Mouse (Mus musculus): ENCODE data around the gene Flrt3.

Gene Flrt3

GRCm38 (mm10) chr2:140670963-140671702, at the start of gene Flrt3:
Flrt3 (minus strand) TSS chr2:140671469.
- peak; percentile 73 for DNase-seq (ENCODE audit: low read depth, low spot score)

DNA sequence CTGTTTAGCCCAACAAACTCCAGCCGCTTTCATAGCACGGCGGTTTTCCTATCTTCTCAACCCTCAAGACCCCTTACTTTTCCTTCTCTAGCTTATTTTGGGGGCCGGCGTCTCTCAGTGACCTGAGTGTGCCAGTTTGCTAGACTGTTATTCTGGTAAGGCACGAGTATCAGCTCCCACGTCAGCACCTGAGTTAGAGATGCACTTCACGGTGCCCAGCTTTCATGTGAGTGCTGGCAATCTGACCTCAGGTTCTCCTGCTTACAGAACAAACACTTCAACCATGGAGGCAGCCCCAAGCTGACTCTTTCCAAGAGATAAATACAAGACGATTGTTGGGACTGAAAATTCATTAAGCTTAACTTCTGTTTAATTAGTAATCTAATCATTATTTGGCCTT, 46.1 kb upstream of the Flrt3 start:
- no peak for DNase-seq (ENCODE audit: low read depth, low spot score)

- no peak for DNase-seq (ENCODE audit: low read depth, low spot score)
Measured at GRCm38 (mm10) chr2:140715822-140716221, 44.6 kb upstream of the Flrt3 start.

DNA sequence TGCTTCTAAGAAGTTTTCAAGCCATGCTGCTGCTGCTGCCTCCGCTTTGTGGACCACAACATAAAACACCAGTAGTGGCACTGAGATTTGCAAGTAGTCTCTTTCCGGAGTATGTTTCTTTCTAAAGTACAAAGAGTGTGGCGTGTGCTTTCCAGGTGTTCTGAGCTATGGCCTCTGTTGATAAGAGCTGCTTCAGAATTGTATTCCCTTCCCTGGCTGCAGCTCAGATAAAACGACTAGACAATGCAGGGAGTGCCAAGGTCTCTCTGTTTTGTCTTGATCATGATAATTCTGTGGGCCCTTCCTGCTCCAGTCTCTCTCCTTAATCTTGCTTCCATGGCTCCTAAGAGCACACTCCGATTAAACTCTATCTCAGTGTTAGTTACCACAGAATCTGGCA, 36.3 kb upstream of the Flrt3 start:
- no peak for DNase-seq (ENCODE audit: low read depth, low spot score)

DNA sequence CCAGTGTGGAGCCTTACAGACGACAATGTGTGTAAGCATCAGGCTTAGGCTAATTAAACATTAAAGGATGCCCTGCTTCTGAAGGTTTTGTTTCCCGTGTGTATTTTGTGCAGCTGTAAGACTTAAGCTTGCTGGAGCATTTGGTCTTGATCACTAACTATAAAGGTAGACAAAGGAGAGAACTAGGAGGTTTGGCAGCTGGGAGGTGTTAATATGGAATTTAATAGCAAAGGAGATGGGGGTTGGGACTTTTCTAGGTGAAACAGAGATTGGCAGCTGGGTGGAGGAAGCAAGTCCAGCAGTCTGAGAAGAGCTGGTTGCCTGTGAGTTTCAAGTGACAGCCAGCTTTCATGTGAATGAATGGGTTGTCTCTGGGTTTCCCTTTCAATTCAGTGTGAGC, 34.0 kb upstream of the Flrt3 start:
- DNase-seq (ENCODE audit: low read depth, low spot score) = no peak

GRCm38 (mm10) chr2:140704146-140704545, 32.9 kb upstream of the Flrt3 start:
- no peak for DNase-seq (ENCODE audit: low read depth, low spot score)

GRCm38 (mm10) chr2:140703377-140703776, 32.1 kb upstream of the Flrt3 start:
- DNase-seq (ENCODE audit: low read depth, low spot score) = no peak

GRCm38 (mm10) chr2:140698585-140698984, 27.3 kb upstream of the Flrt3 start:
- no peak for DNase-seq (ENCODE audit: low read depth, low spot score)

- DNase-seq (ENCODE audit: low read depth, low spot score) = no peak
Measured at GRCm38 (mm10) chr2:140693845-140694244, 22.6 kb upstream of the Flrt3 start.

DNA sequence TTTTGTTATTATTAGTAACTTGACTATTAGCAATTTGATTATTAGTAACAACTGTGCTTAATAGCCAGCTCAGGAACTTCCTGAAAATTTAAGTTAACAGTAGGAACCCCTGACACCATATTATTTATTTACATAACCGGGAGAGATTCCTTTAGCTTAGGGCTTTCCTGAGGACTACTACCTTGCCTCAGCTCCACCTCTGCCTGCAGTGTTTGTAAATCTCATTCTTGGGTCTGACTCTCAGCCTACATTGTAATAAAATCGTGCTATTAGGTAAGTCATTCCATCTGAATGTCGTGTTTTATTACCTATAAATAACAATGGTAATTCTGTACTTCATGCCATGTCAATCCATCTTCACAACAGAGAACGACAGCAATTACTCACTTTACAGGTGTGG, 21.2 kb upstream of the Flrt3 start:
- no peak for DNase-seq (ENCODE audit: low read depth, low spot score)

DNA sequence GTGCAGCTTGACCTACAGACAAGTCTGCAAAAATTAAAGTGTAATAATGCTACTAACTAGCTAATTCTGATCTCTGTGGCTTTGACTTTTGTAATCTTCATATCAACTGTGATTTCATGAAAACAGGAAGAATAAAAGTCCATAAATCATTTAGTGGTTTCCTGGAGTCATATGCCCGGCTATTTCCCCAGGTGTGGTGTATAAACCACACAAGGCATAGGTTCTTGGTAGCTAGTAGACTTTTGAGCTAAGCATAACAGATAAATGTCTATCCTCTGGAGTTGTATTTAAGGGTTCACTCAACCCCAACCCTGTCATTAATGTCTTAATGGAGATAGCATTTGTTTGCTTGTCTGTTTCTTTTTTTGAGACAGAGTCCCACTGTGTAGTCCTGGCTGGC, 20.1 kb upstream of the Flrt3 start:
- no peak for DNase-seq (ENCODE audit: low read depth, low spot score)

DNA sequence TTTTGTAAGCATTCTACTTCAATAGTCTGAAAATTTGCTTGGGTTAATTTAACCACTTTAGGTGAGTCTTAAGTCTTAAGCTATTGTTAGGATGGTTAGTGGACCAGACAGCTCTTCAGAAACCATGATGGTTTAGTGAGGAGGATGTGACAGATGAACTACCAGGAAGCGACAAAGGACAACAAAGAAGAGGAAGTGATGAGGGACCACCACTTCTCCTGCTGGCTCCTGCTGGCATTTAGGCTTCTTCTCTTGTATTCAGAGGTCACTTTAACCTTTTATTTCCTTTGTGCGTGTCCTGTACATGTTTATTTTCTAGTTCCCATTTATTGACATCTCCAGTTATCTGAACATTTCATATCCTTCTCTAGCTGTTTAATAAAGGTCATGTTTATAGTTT, 19.6 kb upstream of the Flrt3 start:
- no peak for DNase-seq (ENCODE audit: low read depth, low spot score)

DNA sequence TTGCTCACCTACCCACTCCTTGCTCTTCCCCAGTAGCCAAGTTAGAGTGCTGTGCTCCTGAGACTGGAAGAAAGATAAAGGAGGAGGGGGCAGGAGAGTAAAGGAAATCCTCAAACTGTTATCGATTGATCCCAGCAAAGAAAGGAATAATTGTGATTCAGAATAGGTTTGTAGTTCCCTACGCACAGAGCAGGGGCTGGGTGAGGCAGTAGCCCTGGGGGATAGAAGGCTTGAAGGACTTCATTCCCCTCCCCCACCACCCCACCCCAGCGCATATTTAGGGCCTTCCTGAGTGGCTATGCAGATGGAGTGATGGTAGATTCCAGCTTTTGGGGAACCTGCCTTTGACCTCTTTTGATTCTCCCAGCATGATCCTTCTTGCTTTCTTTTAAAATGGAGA, 5.5 kb upstream of the Flrt3 start:
- DNase-seq (ENCODE audit: low read depth, low spot score) = no peak

DNA sequence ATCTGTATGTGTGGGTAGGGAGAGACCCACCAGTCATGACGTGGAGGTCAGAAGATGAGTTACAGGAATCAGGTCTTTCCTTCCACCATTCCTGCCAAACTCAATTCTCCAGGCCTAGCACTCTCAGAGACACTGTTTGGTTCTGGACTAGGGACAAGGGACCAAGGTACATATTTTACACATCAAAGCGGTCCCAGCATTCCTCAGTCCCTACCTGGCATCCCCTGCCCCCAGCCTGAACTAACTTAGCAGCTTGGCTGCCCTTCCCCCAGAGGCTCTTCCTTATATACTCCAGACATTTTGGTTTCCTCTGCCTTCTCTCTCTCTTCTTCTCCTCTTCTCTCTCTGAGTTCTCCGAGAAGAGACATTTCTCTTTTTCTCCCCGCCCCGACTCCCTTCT, 2.2 kb upstream of the Flrt3 start:
- no peak for DNase-seq (ENCODE audit: low read depth, low spot score)

DNA sequence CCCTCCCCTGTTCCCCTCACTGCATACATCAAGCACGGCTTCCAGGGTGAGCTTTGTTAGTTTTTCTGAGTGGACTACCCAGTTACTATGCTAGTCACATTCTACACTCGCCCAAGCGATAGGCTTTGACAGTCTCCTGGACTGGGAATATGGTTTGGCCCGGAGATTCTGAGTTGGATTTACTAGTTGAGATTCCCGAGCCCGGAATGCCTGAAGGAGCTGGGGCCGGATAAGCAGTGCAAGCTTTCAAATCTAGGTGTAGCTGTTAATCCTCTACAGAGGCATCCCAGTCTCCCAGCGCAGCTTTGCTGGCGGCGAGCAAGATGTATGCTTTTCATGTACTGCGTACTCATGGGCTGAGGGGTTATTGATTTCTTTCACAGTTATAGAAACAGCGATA, 812 bp downstream of the Flrt3 start:
- DNase-seq (ENCODE audit: low read depth, low spot score) = no peak

GRCm38 (mm10) chr2:140669786-140670185, 1.5 kb downstream of the Flrt3 start:
- DNase-seq (ENCODE audit: low read depth, low spot score) = no peak

DNA sequence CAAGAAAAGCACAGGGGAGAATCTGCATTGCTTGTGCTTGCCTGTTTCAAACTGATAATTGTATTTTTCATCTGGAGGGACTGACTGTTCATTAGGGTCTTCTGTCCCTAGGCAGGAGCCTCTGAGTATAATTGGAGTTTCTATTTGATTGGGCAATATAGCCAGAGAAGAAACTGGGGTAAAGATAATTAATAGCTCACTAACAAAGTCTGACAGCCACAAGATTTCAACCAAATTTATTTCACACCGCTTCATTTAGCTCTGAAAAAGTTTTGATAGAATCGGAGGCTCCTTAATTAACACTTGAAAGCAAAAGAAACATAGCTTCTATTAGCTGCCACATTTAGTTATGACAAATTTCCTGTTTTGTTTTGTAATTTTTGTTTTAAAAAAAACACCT, 2.2 kb downstream of the Flrt3 start:
- no peak for DNase-seq (ENCODE audit: low read depth, low spot score)

GRCm38 (mm10) chr2:140668311-140668710, 3.0 kb downstream of the Flrt3 start:
- peak; percentile 48 for DNase-seq (ENCODE audit: low read depth, low spot score)

DNA sequence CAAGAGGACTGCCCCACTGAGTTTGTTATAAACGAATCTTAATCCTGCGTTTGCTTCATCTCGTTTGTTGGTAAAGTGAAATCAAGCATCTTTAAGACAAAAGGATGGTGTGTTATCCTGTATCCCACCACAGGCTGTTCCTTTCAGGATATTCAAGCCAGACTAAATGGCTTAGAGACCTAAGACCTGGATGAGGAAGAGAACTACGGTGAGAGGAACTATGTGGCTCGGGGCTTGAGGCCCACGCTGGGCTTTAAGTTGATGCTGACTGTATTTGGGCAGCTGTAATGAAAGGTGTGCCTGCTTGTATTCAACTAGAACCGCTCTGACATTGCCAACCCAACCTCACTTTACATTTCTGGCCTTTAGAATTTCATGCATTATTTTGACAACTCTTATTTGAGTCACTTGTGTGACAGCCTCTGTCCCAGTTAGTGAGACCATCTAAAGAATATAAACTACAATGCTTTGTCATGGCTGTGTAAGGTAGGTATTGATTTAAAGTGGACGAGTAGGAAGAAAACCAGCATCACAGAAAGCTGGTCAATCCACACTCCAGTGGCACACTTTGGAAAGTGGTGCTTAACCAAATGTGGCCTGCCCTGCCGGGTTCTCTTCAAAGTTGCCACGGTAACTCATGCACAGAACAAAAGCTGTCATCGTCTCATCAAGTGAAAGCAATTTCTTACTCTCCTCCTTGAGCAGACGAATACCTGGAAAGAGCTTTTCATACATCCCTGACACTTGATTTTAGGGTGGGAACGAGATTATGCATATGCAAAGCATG, 3.8 kb downstream of the Flrt3 start:
- no peak for DNase-seq (ENCODE audit: low read depth, low spot score)

DNA sequence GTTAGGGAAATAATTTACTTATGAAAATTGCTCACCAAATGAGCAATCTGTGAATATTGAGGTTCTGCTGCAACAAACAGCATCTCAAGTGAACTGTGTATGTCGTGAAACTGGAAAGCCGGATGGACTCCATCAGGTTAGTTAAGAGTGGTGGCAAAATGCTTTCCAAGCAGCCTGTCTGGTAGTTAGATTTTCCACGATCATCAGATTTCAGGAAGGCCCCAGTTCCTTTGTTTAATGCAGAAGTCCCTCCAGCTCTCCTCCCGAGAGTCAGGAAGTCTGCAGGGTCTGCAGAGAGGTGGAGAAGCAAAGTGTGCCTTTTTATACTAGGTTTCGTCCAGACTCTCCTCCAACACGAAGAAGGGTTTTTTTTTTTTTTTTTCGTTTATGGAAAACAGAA, 4.4 kb downstream of the Flrt3 start:
- no peak for DNase-seq (ENCODE audit: low read depth, low spot score)

GRCm38 (mm10) chr2:140664381-140664780, 6.9 kb downstream of the Flrt3 start:
- DNase-seq (ENCODE audit: low read depth, low spot score) = no peak

DNA sequence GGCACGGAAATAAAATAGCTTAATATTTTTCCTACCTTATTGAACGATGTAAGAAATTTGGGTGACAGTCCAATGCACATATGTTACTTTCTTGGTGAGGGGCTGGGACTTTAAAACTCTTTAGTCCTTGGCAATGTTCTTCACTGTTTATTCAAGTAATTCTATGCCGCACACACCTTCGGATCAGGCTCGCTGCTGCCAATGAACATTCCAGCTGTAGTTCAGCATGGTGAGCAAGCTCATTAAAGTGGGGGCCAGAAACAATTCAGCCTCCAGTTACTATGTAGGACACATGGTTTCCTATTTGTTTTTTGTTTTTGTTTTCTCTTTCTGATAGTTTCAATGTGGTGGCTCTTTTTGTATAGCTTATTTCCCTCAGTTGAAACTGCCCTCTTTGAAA, 8.6 kb downstream of the Flrt3 start:
- DNase-seq (ENCODE audit: low read depth, low spot score) = no peak

GRCm38 (mm10) chr2:140653978-140654377, 17.3 kb downstream of the Flrt3 start:
- DNase-seq (ENCODE audit: low read depth, low spot score) = no peak
